Mouse (Mus musculus) adrenal gland, adult (tissue): ENCODE results near the gene Ccdc18.
"Not testable (repeated sequence)": the region's sequence is repeated elsewhere in the genome, so short reads cannot be mapped to it uniquely, and the experiment has no call there.

ENCODE experiments used
- DNase-seq, 2 experiments: peaks; one replicate each; pipeline ENCODE4 v3.0.0; 2022 to 2023; ENCODE audit warnings: low spot score in 1 of 2; ENCODE audit not compliant: inconsistent age in 2 of 2

Gene Ccdc18

DNA sequence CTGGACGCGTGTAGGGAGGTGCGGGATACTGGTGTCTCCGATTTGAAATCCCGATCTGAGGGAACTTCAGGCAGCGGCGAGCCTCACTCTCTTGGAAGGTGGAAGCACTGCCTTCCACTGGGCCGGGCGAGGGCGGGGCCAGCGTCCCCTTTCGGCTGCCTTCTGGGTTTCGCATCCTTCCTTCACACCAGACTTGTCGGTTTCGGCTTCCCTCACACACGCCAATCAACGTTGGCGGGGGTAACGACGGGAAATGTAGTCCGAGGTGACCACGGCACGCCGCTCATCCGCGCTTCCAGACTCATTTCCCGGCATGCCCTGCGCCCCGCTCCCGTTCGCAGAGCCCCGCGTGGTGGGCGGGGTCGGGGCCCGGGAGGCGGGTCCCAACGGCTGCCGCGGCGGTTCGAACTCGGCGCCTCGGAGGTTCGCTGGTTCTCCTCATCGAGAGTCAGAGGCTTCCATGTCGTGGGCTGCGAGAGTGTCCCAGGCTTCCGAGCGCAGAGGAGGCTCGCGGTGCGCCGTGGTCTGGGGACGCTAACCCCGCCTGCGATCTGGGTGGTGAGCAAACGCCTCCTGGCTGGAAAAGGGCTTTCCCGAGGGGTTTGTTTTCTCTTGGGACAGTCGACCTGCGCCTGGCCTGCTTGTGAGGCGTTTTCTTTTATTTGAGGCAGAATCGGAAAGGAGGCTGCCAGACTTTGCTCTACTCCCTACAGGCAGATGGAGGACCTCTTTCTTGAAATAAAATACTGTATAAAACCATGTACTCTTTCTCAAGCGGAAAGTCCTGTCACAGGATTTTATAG is at the start of gene Ccdc18, which contains the start of gene Tmed5:
Gene Ccdc18 (plus strand): TSS at position 435 of the 803 bp plus-strand sequence.
Gene Tmed5 (minus strand): TSS at position 180 of the 803 bp plus-strand sequence.
- DNase-seq = peak; percentile 98 to 99

DNA sequence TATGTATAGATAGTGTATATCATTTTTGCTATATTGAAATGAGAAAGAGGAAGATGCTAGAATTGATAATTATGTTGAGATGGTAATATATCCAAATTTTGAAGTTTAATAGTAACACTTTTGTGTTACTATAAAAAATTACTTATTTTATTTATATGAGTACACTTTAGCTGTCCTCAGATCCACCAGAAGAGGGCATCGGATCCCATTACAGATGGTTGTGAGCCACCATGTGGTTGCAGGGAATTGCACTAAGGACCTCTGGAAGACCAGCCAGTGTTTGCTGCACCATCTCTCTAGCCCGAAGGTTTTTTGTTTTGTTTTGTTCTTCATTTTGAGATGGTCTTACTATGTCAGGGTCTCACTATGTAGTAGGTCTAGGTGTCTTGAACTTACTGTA is 47.2 kb upstream of the Ccdc18 start:
- no peak for DNase-seq

DNA sequence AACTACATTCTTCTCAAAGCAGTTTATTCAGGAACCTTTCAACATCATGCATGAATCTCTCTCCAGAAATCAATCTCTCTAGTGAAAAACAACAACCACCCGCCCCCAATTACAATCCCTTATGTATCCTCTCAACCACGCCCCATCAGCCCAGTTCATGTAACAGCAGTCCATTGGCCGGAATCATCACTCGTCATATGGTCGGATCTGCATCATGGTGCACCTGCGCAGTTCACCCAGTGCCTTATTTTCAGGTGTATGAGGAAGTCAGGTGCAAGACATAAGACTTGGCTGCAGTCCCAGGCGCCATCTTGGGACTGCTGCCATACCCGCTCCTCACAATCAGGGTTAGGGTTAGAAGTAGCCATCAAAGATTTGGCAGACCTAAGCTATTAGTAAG is 39.9 kb upstream of the Ccdc18 start:
- not testable (repeated sequence) for DNase-seq

DNA sequence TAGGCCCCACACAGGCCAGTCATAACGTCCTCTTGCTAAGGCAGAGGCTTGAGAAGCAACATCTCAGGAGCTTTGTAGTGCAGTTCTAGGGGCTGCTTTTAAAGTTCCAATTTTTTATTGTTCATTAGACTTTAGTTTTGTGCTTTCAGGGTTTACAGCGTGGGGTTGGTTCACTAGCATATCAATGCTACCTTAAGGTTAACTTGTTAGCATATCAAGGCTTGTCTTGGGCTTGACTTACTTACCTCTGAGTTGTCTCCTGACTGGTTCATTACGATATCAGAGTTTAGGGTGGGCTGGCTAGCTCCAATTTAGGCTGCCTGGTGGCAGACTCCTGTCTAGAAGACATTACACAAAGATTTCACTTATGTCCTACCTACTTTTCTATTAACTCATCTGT is 35.0 kb upstream of the Ccdc18 start:
- DNase-seq = no peak

DNA sequence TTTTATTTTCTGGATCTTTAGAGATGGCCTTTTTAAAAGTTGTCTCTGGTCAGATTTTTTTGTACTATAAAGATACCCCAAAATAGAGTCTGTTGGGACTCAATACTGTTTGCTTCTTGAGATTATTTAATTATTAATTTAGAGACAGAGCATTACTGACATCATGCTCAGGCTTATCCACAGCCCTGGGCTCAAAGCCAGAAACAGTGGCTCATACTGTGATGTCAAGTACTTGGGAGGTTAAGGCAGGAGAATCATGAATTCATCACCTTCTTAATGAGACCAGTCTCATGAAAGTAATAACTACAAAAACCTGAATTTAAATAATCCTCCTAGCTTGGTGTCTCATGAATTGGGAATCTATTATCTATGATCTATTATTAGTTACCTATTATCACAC is 32.5 kb upstream of the Ccdc18 start:
- DNase-seq = peak; percentile 39 to 70

DNA sequence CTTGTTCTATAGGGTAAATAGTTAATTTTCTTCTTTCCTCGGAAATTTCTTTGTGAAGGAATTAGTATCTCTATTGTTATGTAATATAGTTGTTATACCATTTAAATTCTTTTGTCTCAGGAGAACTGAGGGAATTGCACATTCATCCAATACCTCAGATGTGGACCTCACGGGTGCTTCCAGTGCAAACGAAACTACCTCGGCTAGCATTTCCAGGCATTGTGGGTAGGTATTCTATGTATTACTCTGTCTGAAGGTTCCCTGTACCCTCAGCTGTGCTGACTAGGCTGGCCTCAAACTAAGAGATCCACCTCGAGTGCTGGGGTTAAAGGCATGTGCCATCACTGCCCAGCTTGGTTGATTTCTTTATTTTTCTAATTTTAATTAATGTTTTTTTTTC is 28.4 kb upstream of the Ccdc18 start:
- no peak for DNase-seq

DNA sequence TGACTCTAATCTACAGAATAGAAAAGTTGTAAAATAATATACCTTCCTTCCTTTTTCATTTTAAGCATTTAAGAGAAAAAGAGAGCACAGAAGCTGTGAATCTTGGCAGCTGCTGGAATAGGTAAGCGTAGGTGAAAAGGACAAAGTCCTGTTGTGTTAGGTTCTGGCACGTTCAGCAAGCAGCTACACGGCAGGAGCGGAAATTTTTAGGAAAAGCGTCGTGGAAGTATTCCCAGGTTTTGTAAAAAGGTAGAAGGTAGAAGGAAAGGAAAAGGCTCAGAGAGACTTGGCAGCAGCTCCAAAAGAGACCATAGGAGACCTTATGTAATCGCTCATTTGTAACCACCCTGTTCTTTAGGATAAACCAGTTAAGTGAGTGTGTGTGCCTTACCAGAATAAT is 23.3 kb upstream of the Ccdc18 start:
- no peak for DNase-seq

DNA sequence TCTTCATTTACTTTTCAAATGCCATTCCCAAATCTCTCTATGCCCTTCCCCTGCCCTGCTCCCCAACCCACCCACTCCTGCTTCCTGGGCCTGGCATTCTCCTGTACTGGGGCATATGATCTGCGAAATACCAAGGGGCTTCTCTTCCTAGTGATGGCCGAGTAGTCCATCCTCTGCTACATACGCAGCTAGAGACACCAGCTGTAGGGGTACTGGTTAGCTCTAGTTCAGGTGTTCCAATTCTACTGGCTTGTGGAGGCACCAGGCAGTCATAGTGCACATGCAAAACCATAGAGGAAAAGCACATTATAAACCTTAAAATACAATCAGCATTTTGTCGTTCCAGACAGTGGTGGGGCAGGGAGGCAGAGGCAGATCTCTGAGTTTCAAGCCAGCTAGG is 15.0 kb upstream of the Ccdc18 start:
- no peak for DNase-seq

DNA sequence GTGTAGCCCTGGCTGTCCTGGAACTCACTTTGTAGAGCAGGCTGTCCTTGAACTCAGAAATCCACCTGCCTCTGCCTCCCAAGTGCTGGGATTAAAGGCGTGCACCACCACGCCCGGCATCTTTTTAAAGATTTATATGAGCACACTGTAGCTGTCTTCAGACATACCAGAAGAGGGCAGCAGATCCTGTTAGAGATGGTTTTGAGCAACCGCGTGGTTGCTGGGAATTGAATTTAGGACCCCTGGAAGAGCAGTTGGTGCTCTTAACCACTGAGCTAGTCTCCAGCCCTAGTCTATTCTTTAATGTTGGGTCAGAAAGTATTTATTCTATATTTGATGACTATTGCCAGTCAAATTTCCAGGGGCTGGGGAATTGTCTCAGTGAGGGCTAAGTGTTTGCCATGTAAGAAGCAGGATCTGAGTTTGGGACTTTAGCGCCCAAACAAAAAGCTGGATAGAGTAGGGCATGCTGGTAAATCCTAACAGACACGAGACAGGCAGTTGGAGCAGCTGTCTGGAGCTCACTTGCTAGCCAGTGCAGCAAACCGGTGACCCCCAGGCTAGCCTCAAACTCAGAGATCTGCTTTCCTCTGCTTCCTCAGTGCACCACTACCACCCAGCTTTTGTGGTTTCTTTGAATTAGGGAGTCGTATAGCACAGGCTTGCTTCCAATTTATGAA is 12.3 kb upstream of the Ccdc18 start:
- no peak for DNase-seq

DNA sequence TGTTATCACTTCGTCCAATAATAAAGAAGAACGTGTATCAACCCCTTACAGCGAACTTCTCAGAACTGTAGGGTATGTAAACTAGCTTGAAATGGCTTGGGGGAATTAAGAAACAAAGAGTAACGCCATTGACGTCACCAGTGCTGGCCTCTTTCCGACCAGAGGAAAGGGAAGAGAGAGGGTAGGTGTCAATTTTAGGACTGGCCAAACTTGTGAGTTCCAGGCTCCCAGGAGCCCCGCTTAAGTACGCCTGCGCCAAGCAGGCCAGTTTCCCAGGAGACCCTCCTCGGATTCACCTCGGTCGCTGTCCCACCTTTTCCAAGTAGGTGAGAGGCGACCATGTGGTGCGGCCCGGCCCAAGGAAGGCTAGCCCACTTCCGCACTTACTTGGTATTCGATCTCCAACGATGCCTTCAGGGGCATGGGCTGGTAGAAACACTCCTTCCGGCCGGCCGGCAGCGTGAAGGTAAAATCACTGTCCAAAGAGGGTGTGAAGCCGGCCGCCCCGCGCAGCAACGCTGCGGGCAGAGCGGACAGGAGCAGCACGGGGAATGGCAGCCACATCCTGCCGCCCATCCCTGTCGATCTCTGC is 730 bp upstream of the Ccdc18 start:
- peak; percentile 62 to 91 for DNase-seq

DNA sequence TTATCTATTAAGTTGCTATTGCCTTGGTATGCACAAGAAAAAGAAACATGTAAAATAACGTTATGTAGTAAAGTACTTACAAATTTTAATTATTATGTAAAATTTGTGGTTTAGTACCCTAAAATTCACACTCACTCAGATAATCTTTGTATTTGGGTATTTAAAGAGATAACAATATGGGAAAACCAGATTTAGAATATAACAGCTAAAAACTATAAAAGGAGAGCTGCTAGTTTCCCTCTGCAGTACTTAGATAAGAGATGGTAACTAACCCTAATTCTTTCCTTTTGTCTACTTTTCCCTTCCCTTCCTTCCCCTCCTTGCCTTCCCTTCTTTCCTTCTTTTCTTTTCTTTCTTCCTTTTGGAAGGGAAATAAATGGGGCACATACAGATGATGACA is 19.9 kb downstream of the Ccdc18 start:
- DNase-seq = no peak

DNA sequence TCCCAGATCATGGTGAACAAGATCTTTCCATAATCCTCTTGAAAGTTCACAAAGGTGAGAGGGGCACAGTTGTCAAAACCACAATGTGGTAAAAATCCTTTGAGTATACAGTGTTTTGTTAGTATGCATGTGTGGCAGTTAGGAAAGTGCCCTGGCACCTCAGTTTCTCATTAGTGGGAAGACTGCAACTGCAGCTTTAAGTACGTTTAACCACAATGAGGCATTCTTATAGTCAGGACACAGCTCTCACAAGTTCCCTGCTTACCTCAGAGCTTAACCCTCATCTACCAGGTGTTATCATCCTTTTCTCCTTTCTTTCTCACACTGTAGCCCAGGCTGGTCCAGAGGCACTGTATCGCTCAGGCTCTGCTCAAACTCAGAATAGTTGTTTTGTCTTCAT is 28.1 kb downstream of the Ccdc18 start:
- DNase-seq = no peak

DNA sequence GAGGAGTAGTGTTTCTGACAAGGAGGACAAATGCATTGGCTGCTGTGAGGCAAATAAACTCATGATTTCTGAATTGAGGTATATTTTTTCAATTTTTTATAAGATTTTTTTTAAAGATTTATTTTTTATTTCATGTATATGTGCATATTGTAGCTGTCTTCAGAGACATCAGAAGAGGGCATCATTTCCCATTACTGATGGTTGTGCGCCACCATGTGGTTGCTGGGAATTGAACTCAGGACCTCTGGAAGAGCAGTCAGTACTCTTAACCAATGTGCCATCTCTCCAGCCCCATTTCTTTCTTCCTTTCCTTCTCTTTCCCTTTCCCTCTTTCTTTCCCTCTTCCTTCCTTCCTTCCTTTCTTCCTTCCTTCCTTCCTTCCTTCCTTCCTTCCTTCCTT is 31.0 kb downstream of the Ccdc18 start:
- peak; percentile 30 to 74 for DNase-seq

DNA sequence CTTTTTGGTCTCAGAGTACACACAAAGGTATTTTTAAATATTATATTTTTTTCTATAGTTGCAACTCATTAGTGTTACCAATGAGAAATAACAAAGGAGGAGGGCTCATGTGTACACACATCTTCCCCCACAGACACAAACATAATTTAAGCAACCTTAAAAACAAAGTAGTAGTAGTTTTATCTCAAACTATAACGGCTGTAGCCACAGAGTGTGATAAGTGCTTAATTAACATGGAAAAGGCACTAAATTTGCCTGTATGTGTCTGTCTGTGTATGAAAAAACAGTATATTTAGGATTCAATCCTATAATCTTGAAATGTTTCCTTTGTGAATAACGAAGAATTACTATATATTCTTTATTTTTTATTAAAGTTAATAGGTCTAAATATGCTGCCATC is 51.4 kb downstream of the Ccdc18 start:
- no peak for DNase-seq

DNA sequence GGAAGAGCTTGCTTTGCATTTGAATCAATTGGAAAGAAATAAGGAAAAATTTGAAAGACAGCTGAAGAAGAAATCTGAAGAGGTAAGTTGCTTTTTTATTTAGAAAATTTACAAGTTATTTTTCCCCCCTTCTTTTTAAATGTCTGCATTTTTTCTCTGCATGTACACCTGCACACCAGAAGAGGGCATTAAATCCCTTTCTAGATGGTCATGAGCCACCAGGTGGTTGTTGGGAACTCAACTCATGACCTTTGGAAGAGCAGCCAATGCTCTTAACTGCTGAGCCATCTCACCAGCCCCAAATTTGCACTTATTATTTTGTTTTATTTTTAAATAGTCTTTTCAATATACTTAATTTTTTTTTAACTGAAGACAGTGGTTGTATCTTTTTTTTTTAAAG is 56.3 kb downstream of the Ccdc18 start:
- peak in 1 of 2 experiments; percentile 24 for DNase-seq

DNA sequence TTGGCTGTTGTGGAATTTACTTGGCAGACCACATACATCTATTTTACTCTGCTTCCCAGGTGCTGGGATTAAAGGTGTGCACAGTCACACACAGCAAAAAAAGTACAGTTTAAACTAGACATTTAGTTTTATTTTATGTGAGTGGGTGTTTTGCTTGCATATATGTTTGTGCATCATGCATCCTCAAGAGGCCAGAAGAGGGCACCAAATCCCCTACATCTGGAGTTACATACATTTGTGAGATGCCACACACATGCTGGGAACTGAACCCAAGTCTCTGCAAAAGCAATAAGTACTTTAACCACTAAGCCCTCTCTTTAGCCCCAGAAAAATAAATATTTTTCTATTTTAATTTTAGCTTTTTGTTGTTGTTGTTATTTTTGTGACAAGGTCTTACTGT is 73.3 kb downstream of the Ccdc18 start:
- no peak for DNase-seq

DNA sequence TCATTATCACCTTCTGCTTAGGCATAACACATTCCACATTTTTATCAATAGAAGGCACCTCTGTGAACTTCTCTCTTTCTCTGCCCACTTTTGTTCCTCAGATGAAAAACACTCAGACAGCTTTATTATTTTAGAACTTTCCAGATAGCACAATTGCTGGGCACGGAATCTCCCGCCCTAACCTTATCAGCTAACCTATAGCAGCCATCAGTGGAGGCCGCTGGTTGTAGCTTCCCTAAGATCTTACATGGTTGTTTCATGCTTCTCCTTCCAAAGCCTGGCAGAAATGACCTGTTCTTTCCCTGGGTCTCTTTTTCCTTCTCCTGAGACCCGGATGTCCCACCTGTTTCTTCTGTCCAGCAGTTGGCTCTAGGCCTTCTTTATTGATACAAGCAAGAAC is 78.8 kb downstream of the Ccdc18 start:
- DNase-seq = no peak

DNA sequence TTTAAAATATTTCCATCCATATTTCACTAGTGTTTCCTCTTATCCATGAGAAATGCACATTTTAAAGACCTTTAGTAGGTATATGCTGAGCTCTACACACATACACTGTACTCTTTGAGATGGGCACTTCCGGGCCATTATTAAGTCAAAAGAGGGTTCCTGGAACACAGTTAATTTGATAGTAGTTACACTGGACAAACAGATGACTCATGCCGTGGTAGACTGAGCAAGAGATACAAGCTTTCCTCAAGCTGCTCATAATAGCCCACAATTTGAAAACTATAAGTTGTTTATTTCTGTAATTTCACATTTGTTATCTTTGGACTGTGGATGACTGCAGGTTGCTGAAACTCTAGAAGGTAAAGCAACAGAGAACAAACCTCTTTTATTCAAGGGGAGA is 82.3 kb downstream of the Ccdc18 start:
- no peak for DNase-seq

DNA sequence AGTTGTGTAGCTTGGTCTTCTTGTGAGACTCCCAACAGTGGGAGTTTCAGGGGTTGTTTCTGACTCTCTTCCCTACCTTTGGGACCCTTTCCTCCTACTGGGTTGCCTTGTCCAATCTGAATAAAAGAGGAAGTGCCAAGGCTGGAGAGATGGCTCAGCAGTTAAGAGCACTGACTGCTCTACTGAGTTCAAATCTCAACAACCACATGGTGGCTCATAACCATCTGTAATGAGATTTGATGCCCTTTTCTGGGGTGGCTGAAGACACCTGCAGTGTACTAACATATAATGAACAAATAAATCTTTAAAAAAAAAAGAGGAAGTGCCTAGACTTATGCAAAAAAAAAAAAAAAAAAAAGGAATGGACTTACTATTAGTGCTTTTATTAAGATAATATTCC is 91.4 kb downstream of the Ccdc18 start:
- DNase-seq = no peak

DNA sequence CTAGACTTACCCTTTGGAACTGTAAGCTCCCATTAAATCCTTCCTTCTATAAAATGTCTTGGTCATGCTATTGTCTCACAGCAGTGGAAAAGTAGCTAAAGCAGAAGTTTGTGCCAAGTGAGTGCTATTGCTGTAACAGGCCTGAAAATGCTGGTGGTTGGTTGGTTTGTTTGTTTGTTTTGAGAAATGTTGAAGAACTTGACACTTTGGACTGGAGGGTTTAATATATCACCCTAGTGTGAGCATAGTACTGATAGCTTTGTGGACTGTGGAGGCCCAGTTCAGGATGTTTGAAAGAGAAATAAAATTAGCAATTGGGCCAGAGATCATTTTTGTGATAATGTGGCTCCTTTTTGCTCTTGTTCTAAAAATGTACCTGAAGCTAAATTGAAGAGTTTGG is 93.5 kb downstream of the Ccdc18 start:
- no peak for DNase-seq

DNA sequence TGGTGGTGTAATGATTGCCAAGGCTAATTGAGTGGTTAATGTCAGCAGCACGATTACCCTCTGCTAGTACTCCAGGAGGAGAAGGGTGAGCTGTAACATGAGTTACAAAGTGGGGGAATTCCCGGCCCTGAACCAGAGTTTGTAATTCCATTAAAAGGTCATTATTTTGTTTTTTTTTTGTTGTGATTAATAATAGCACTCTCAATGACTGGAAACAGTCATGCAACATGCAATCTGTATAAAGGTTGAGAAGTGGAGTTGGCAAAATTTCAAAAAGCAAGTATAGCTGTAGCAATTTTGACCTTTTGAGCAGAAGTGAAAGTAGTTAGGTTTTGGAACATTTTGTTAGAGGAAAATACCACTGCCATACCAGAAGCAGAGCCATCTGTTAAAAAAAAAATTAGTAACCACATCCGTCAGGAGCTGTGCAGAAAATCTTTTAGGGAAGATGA is 113.7 kb downstream of the Ccdc18 start:
- peak; percentile 40 to 86 for DNase-seq

DNA sequence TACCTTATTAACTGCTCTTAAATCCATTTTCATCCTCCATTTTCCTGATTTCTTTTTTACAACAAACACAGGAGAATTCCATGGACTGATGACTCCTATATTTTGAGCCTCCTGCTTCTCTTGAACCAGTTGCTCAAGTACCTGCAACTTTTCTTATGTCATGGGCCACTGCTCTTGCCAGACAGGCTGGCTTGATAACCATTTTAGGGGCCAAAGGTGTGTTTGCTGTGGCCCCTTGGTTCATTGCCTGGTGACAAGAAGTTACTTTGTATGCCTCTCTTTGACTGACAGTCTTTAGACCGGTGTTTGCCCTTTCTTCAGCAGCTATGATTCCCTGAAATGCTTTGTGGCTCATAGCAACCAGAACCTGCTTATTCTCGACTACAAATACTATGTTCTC is 117.4 kb downstream of the Ccdc18 start:
- DNase-seq = no peak
